Mouse (Mus musculus): ENCODE measurements at regions not wholly inside any gene's neighbourhood (a gene's known extent, or its start where the extent isn't known, plus 50 kb on each side); places are given as distances from the start of the nearest gene placed in this dataset.

DNA sequence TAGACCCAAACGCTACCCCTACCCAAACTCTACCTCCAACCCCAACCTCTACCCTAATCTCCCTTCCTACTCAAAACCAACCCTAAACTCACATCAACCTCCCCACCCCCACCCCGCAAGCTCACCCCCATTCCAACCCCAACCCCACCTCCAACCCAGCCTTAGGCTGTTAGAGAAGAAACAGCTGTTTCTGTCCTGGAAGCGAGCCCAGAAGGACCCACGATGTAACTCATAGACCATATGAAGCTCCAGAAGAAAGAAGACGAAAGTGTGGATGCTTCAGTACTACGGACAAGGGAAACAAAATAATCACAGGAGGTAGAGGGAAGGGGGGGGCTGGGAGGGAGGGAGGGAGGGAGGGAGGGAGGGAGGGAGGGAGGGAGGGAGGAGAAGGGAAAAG, 58.4 kb downstream of the Sox11 start:
- no peak for DNase-seq (ENCODE audit: low read depth)

DNA sequence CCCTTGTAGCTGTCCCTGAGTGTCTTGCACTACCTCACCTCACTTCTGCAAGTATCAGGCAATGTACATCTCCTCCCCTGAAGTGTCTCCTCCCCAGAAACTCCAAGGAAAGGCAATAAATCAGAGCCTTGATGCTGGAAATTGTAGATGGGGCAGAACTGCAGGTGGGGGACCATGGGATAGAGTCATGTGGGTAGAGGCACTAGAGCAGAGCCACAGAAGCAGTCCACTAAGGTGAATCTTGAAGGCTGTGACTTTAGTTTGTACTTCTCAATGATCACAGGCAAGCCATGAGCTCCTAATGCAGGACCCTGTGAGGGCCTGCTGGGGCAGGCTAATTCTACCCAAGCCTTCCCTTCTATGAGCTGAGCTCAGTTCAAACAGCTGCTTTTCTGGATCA, 80.4 kb downstream of the Sox11 start:
- DNase-seq (ENCODE audit: low read depth) = no peak

- DNase-seq (ENCODE audit: low read depth) = no peak
Observed at GRCm38 (mm10) chr12:27254125-27254524, 88.2 kb downstream of the Sox11 start.

DNA sequence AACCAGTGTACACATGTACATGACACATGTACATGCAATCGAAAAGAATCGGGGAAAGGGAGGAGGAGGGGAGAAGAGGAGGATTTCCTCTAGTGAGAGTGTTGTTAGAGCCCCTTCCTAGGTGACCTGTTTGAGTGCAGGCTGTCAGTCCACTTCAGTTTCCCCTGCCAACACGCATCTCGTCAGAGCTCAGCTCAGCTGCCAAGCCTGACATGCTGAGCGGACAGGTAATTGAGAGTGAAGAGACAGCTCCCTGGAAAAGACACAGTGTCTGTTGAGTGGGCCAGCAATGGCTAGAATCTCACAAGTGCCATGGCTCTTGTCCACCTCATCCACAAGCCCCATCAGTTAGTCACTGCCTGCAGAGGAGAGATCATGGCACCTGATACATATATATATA, 90.9 kb downstream of the Sox11 start:
- DNase-seq (ENCODE audit: low read depth) = no peak

DNA sequence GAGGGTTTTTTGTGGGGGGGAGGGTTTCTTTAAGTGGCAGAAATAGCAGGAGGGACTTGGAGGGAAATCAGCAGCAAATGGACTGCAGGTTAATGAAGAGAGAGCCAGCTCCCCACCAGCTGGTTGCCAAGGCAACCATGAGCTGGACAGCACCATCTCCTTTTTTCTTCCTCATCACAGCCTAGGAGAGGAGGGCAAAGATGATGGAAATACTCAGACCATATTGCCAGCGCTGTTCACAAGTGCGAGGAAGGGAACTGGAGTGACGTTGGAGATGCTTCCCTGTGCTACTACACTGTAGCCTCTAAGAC, 93.9 kb downstream of the Sox11 start:
- no peak for DNase-seq (ENCODE audit: low read depth)

- DNase-seq (ENCODE audit: low read depth) = no peak
Observed at GRCm38 (mm10) chr12:27247756-27248544, 94.4 kb downstream of the Sox11 start.

DNA sequence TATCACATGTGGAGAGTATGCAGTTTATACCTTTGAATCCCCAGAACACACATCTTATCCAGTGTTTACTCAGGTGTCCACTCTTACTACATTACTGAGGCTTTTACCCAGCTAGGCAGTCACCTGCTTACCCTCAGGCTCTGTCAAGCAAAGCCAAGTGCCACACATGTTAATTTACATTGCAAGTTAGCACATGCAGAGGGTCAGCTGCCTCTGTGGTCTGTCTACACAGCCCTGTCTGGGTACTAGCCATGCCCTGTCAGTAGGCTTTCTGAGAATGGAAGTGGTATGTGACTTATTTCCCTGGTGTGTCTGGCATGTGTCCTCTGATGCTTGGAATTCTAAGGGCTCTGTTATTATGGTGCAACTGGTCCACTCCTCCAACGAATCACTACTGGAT, 106.6 kb downstream of the Sox11 start:
- DNase-seq (ENCODE audit: low read depth) = no peak

GRCm38 (mm10) chr12:27221541-27221940, 120.8 kb downstream of the Sox11 start:
- no peak for DNase-seq (ENCODE audit: low read depth)

- DNase-seq (ENCODE audit: low read depth) = no peak
Observed at GRCm38 (mm10) chr12:27201191-27201590, 141.2 kb downstream of the Sox11 start.

GRCm38 (mm10) chr12:27194001-27194400, 148.4 kb downstream of the Sox11 start:
- no peak for DNase-seq (ENCODE audit: low read depth)

DNA sequence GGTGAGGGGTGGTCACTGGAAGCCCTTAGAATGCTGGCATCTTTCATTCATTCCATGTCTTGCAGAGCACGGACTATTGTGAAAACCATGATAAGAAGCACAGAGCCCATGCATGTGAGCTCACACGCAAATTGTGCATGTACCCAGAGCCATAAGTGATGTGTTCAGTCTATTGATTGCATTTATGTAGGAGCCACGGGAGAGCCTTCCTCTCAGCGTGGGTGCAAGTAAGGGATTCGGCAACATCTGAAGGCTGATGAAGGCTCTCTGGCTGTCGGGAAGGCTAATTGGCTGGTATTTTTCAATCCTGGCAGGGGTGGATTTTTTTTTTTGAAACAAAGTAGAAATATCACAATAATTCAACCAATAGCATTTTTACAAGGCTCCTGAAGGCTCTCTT, 150.5 kb downstream of the Sox11 start:
- DNase-seq (ENCODE audit: low read depth) = no peak

DNA sequence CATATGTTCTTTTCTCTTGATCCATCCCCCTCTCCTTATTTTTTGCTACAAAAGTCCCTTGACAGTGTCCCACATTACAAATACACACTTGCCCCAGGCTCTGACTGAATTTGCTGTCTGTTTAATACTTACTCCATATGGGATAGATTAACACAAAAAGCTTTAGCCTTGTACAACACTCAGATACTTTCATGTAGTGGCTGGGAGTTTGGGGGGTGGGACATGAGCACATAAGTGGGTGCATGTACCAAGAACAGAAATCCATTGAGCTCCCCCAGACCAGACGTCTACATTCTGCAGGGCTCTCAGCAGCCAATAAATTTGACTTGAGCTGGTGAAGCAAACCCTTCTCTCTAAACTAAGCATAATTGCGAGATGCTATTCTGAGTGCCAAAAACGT, 154.9 kb downstream of the Sox11 start:
- no peak for DNase-seq (ENCODE audit: low read depth)

DNA sequence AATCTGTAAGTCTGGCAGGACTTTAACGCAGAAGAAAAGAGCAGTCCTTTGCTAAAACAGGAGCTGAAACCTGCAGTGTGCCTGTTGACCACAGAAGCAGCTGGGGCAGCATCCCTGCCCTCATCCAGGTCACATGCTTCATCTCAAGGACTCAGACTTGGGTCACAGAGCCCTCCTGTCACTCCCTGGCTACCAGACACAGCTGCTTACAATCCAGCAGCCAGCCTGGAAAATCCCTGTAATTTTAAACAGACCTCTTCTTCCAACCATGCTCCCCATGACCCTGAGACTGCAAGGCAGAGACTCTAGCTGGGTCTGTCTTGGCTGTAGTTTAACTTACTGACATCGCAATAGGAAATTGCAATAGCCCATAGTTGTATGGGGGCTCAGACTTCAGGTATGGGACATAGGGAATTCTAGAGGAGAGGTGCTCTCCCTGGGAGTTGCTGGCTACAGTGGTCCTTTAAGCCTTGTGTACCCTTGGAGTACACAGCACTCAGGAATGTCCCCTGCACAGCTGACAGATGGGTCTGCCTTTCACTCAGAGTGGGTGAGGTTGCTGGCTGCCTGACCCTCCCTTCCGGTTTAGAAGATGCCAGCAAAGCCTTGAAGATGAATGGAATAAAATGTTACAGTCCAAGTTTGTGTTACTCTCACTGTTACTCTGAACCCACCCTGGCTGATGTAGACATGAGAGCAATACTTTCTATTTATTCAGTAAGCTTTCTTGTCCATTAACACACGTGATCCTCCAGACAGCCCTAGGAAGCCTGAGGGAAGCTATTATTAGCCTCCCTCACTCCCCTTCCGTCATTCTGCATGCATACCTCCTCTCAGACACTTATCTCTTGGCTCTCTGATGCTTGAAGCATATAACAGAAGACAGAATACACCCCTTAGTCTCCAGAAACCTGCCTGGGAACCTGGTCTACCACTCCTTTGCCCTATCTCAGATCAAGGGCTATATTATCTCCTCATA, 159.7 kb downstream of the Sox11 start:
- DNase-seq (ENCODE audit: low read depth) = no peak

DNA sequence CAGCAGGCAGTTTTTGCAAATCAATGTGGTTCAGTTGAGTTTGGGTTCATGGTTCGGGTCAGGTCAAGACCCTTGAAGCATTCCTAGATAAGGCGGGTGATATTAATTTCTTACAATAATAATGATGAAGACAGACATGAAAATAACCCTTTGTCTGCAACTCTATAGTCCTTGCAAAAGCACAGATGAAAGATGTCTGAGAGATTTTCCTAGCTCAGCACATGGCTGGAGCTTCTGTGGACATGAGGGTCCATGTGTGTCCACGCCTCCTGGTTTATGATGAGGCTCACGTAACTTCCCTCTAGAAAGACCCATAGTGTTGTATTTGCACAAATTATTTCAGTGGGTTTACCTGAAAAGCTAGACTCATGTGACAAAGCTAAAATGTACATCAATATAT, 168.8 kb downstream of the Sox11 start:
- DNase-seq (ENCODE audit: low read depth) = no peak

DNA sequence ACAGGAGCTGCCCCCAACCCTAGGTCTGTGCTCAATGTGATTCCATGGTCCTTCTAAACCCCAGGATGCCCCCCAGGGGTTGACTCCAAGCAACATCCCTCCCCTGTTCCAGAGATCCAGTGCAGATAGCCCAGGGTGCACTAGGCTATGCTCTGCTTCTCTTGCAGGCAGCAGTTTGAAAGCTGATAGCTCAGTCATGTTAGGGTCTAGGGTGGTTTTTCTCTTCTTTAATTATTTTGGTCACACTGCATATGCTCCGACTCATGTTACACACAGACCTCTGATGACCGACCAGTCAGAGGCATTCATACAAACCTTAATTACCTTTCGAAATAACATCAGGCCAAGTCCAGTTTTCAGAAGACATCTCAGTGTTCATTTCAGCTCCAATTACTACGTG, 169.2 kb downstream of the Sox11 start:
- DNase-seq (ENCODE audit: low read depth) = no peak

DNA sequence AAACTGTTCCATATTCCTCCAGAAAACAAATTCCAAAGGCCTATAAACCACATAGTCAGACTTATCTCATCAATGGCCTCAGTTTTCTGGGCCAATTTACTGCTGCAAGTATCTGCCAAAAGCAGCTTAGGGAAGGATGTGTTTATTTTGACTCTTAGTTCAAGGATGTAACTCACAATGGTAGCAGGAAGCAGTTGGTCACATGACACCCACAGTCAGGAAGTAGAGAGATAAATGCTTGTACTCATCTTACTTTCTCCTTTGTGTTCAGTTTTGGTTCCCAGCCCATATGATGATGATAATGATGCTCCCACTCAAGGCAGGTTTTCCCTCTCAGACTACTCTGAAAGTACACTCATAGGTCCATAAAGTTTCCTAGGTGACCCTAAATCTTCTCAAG, 170.8 kb downstream of the Sox11 start:
- DNase-seq (ENCODE audit: low read depth) = no peak

DNA sequence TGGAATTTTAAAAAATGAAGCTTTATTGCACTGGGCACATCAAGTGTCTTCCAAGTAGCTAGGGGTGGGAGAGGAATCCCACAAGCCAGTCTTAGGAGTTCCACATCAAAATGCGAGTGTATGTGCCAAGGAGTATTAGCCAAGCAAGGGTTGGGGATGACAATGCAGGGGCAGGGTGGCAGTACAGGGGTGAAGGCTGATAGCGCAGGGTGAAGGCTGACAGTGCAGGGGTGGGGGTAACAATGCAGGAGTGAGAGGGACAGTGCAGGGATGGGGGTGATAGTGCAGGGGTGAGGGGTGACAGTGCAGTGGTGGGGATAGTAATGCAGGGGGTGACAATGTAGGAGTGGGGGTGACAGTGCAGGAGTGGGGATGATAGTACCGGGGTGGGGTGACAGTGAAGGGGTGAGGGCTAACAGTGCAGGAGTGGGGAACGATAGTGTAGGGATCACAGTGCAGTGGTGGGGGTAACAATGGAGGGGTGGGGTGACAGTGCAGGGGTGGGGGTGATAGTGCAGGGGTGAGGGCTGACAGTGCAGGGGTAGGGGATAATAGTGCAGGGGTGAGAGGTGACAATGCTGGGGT, 177.4 kb downstream of the Sox11 start:
- no peak for DNase-seq (ENCODE audit: low read depth)

- DNase-seq (ENCODE audit: low read depth) = no peak
Observed at GRCm38 (mm10) chr12:27160063-27160686, 182.2 kb downstream of the Sox11 start.

GRCm38 (mm10) chr12:27159416-27160062, 182.8 kb downstream of the Sox11 start:
- no peak for DNase-seq (ENCODE audit: low read depth)

GRCm38 (mm10) chr12:27150871-27151853, 191.2 kb downstream of the Sox11 start:
- DNase-seq (ENCODE audit: low read depth) = no peak

DNA sequence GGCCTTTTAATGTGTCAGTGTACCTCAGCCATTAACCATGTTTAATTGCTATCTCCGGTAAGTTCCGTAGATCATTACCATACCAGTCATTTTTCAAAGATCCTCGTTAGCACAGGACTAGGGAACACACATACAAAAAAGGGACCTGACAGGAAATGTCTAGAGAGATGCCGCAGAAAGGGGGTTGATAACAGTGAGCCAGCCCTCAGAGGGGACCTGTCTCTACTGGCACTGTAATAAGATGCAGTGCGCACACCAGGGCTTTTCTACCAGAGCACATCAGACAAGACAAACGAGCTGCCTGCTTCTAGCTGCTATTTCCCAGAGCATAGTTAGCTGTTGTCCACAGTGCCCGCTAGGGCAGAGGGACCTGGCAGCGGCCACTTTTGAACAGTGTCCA, 199.1 kb downstream of the Sox11 start:
- no peak for DNase-seq (ENCODE audit: low read depth)
